Mouse (Mus musculus): ENCODE measurements at regions not wholly inside any gene's neighbourhood (a gene's known extent, or its start where the extent isn't known, plus 50 kb on each side); places are given as distances from the start of the nearest gene placed in this dataset.

DNA sequence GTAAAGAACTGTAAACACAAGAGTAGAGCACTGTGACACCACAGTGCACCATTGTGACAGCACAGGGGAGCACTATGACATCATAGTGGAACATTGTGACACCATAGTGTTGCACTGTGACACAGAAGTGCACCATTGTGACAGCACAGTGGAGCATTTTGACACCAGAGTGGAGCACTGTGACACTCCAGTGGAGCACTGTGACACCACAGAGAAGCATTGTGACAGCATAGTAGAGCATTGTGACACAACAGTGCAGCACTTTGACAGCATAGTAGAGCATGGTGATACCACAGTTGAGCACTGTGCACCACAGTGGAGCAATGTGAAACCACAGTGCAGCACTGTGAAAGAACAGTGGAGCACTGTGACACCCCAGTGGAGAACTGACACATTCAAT, 2750.4 kb upstream of the Gm8797 start:
- Histone ChIP-seq H3K27ac (ENCODE audit: low read length) (no peak overlapping the region), H3K9me3 (ENCODE audit: control insufficient read depth, low read depth, low read length) (peaks cover 26% of the 10 kb centered on the region), H3K36me3 (ENCODE audit: control insufficient read depth, insufficient read depth, low read length) (no peaks in the 10 kb centered on the region), H3K4me1 (ENCODE audit: control insufficient read depth, insufficient read depth, low read length) (no peaks in the 10 kb centered on the region), H3K4me2 (replicated peaks; ENCODE audit: low read depth, low read length) (no peak overlapping the region), H3K4me3 (ENCODE audit: low read depth, low read length) (no peak overlapping the region), H3K9ac (replicated peaks; ENCODE audit: low read depth, low read length) (no peak overlapping the region), H3K27me3 (ENCODE audit: control insufficient read depth, insufficient read depth, low read length) (no peaks in the 10 kb centered on the region)
- no peak for ATAC-seq (ENCODE audit: insufficient number of reproducible peaks, insufficient read depth, low FRiP score, low read depth)

DNA sequence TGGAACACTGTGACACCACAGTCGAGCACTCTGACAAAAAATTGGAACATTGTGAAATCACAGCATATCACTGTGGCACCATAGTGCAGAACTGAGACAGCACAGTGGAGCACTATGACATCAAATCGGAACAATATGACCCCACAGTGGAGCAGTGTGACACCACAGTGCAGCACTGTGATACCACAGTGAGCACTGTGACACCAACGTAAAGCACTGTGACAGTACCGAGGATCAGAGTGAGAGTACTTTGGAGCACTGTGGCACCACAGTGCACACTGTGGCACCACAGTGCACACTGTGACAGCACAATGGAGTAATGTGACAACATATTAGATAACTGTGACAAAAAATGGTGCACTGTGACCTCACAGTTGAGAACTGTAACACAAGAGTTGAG, 2749.4 kb upstream of the Gm8797 start:
- ATAC-seq (ENCODE audit: insufficient number of reproducible peaks, insufficient read depth, low FRiP score, low read depth): no peak; the same call in 1 of the 2 replicates
- H3K4me2 ChIP-seq (replicated peaks; ENCODE audit: low read depth, low read length): no peak overlapping the region

DNA sequence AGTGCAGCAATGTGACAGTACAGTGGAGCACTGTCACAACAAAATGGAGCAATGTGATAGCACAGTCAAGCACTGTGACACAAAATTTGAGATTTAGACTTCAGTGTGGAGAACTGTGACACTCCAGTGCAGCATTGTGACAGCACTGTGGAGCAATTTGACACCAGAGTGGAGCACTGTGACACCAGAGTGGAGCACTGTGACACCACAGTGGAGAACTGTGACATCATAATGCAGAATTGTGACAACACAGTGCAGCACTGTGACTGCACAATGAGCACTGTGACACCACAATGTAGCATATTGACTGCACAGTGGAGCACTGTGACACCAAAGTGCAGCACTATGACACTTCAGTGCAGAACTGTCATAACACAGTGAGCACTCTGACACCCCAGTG, 2749.0 kb upstream of the Gm8797 start:
- H3K9ac ChIP-seq (replicated peaks; ENCODE audit: low read depth, low read length): no peak overlapping the region
- no peak overlapping the region for H3K4me3 ChIP-seq (ENCODE audit: low read depth, low read length)
- no peaks in the 10 kb centered on the region for H3K36me3 ChIP-seq (ENCODE audit: control insufficient read depth, insufficient read depth, low read length)
- H3K27me3 ChIP-seq (ENCODE audit: control insufficient read depth, insufficient read depth, low read length): no peaks in the 10 kb centered on the region
- no peak overlapping the region for H3K4me2 ChIP-seq (replicated peaks; ENCODE audit: low read depth, low read length)
- peaks cover 40% of the 10 kb centered on the region for H3K9me3 ChIP-seq (ENCODE audit: control insufficient read depth, low read depth, low read length)
- H3K27ac ChIP-seq (ENCODE audit: low read length): no peak overlapping the region
- peak; percentile 60; the same call in 1 of the 2 replicates for ATAC-seq (ENCODE audit: insufficient number of reproducible peaks, insufficient read depth, low FRiP score, low read depth)
- H3K4me1 ChIP-seq (ENCODE audit: control insufficient read depth, insufficient read depth, low read length): no peaks in the 10 kb centered on the region

More for the DNA sequence above, 2749.4 kb upstream of the Gm8797 start:
- H3K9me3 ChIP-seq (ENCODE audit: control insufficient read depth, low read depth, low read length): peaks cover 35% of the 10 kb centered on the region
- H3K4me1 ChIP-seq (ENCODE audit: control insufficient read depth, insufficient read depth, low read length): no peaks in the 10 kb centered on the region
- no peaks in the 10 kb centered on the region for H3K27me3 ChIP-seq (ENCODE audit: control insufficient read depth, insufficient read depth, low read length)
- no peaks in the 10 kb centered on the region for H3K36me3 ChIP-seq (ENCODE audit: control insufficient read depth, insufficient read depth, low read length)
- WGBS: 75% methylated on average over 4 of the region's 4 CpGs
- no peak overlapping the region for H3K4me3 ChIP-seq (ENCODE audit: low read depth, low read length)
- no peak overlapping the region for H3K9ac ChIP-seq (replicated peaks; ENCODE audit: low read depth, low read length)
- no peak overlapping the region for H3K27ac ChIP-seq (ENCODE audit: low read length)

DNA sequence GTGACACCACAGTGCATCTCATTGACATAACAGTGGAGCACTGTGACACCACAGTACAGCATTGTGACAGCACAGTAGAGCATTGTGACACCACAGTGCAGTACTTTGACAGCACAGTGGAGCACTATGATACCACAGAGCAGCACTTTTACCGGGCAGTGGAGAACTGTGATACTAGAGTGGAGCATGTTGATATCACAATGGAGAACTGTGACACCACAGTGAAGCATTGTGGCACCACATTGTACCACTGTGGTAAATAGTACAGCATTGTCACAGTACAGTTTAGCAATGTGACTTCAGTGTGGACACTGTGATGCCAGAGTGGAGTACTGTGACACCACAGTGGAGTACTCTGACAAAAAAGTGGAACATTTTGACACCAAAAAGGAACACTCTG, 2747.2 kb upstream of the Gm8797 start:
- H3K4me2 ChIP-seq (replicated peaks; ENCODE audit: low read depth, low read length): no peak overlapping the region
- no peaks in the 10 kb centered on the region for H3K27me3 ChIP-seq (ENCODE audit: control insufficient read depth, insufficient read depth, low read length)
- no peaks in the 10 kb centered on the region for H3K4me1 ChIP-seq (ENCODE audit: control insufficient read depth, insufficient read depth, low read length)
- H3K9me3 ChIP-seq (ENCODE audit: control insufficient read depth, low read depth, low read length): peaks cover 57% of the 10 kb centered on the region
- no peak for ATAC-seq (ENCODE audit: insufficient number of reproducible peaks, insufficient read depth, low FRiP score, low read depth)
- no peak overlapping the region for H3K9ac ChIP-seq (replicated peaks; ENCODE audit: low read depth, low read length)
- no peak overlapping the region for H3K4me3 ChIP-seq (ENCODE audit: low read depth, low read length)
- H3K27ac ChIP-seq (ENCODE audit: low read length): no peak overlapping the region
- H3K36me3 ChIP-seq (ENCODE audit: control insufficient read depth, insufficient read depth, low read length): no peaks in the 10 kb centered on the region
- WGBS: 84% methylated on average over 1 of the region's 1 CpGs

DNA sequence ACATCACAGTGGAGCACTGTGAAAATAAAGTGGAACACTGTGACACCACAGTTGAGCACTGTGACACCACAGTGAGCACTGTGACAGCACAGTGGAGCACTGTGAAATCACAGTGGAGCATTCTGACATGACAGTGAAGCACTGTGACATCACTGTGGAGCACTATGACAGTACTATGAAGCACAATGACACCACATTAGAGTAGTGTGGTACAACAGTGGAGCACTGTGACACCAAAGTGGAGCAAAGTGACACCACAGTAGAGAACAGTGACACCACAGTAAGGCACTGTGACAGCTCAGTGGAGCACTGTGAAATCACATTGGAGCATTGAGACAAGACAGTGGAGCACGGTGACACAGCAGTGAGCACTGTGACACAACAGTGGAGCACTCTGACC, 2739.5 kb upstream of the Gm8797 start:
- Histone ChIP-seq H3K27ac (ENCODE audit: low read length) (no peak overlapping the region), H3K9me3 (ENCODE audit: control insufficient read depth, low read depth, low read length) (peaks cover 81% of the 10 kb centered on the region), H3K36me3 (ENCODE audit: control insufficient read depth, insufficient read depth, low read length) (no peaks in the 10 kb centered on the region), H3K9ac (replicated peaks; ENCODE audit: low read depth, low read length) (no peak overlapping the region), H3K4me1 (ENCODE audit: control insufficient read depth, insufficient read depth, low read length) (no peaks in the 10 kb centered on the region), H3K4me3 (ENCODE audit: low read depth, low read length) (no peak overlapping the region), H3K27me3 (ENCODE audit: control insufficient read depth, insufficient read depth, low read length) (no peaks in the 10 kb centered on the region), H3K4me2 (replicated peaks; ENCODE audit: low read depth, low read length) (no peak overlapping the region)
- 60% methylated on average over 1 of the region's 1 CpGs for WGBS
- no peak for ATAC-seq (ENCODE audit: insufficient number of reproducible peaks, insufficient read depth, low FRiP score, low read depth)

DNA sequence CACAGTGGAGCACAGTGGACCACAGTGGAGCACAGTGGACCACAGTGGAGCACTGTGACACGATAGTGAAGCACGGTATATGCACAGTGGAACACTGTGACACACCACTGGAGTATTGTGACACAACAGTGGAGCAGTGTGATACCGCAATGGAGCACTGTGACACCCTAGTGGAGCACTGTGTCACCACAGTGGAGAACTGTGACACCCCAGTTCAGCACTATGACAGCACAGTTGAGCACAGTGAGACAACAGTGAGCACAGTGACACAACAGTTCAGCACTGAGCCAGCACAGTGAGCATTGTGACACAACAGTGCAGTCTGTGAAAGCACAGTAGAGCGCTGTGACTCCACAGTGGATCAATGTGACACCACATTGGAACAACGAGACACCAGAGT, 2737.7 kb upstream of the Gm8797 start:
- no peak overlapping the region for H3K27ac ChIP-seq (ENCODE audit: low read length)
- peaks cover 71% of the 10 kb centered on the region for H3K9me3 ChIP-seq (ENCODE audit: control insufficient read depth, low read depth, low read length)
- ATAC-seq (ENCODE audit: insufficient number of reproducible peaks, insufficient read depth, low FRiP score, low read depth): no peak
- no peak overlapping the region for H3K4me3 ChIP-seq (ENCODE audit: low read depth, low read length)
- H3K4me1 ChIP-seq (ENCODE audit: control insufficient read depth, insufficient read depth, low read length): no peaks in the 10 kb centered on the region
- H3K36me3 ChIP-seq (ENCODE audit: control insufficient read depth, insufficient read depth, low read length): no peaks in the 10 kb centered on the region
- no peak overlapping the region for H3K9ac ChIP-seq (replicated peaks; ENCODE audit: low read depth, low read length)
- WGBS: 82% methylated on average over 5 of the region's 5 CpGs
- H3K27me3 ChIP-seq (ENCODE audit: control insufficient read depth, insufficient read depth, low read length): no peaks in the 10 kb centered on the region
- no peak overlapping the region for H3K4me2 ChIP-seq (replicated peaks; ENCODE audit: low read depth, low read length)

DNA sequence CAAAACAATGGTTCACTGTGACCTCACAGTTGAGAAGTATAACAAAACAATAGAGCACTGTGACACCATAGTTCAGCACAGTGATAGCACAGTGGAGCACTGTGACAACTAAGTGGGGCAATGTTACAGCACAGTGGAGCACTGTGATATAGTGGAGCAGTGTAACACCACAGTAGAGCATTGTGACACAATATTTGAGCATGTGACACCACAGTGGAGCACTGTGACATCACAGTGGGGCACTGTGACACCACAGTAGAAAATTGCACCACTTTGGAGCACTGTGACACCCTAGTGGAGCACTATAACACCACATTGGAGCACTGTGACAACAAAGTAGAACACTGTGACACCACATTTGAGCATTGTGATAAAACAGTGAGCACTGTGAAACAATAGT, 2735.6 kb upstream of the Gm8797 start:
- Histone ChIP-seq H3K4me1 (ENCODE audit: control insufficient read depth, insufficient read depth, low read length) (no peaks in the 10 kb centered on the region), H3K27ac (ENCODE audit: low read length) (no peak overlapping the region), H3K4me2 (replicated peaks; ENCODE audit: low read depth, low read length) (no peak overlapping the region), H3K27me3 (ENCODE audit: control insufficient read depth, insufficient read depth, low read length) (no peaks in the 10 kb centered on the region), H3K9me3 (ENCODE audit: control insufficient read depth, low read depth, low read length) (peaks cover 59% of the 10 kb centered on the region), H3K9ac (replicated peaks; ENCODE audit: low read depth, low read length) (no peak overlapping the region), H3K4me3 (ENCODE audit: low read depth, low read length) (no peak overlapping the region), H3K36me3 (ENCODE audit: control insufficient read depth, insufficient read depth, low read length) (no peaks in the 10 kb centered on the region)
- ATAC-seq (ENCODE audit: insufficient number of reproducible peaks, insufficient read depth, low FRiP score, low read depth): no peak

DNA sequence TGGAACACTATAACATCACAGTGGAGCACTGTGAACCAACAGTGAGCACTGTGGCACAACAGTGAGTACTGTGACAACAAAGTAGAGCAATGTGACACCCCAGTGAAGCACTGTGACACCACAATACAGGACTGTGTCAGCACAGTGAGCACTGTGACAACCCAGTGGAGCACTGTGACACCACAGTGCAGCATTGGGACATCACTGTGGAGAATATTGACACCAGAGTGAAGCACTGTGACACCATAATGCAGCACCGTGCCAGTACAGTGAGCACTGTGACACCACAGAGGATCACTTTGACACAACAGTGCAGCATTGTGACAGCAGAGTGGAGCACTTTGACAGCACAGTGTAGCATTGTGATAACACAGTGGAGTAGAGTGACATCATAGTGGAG, 2734.0 kb upstream of the Gm8797 start:
- 82% methylated on average over 1 of the region's 1 CpGs for WGBS
- Histone ChIP-seq H3K9ac (replicated peaks; ENCODE audit: low read depth, low read length) (no peak overlapping the region), H3K4me2 (replicated peaks; ENCODE audit: low read depth, low read length) (no peak overlapping the region), H3K4me1 (ENCODE audit: control insufficient read depth, insufficient read depth, low read length) (no peaks in the 10 kb centered on the region), H3K4me3 (ENCODE audit: low read depth, low read length) (no peak overlapping the region), H3K27me3 (ENCODE audit: control insufficient read depth, insufficient read depth, low read length) (no peaks in the 10 kb centered on the region), H3K36me3 (ENCODE audit: control insufficient read depth, insufficient read depth, low read length) (no peaks in the 10 kb centered on the region), H3K9me3 (ENCODE audit: control insufficient read depth, low read depth, low read length) (peaks cover 52% of the 10 kb centered on the region), H3K27ac (ENCODE audit: low read length) (no peak overlapping the region)
- ATAC-seq (ENCODE audit: insufficient number of reproducible peaks, insufficient read depth, low FRiP score, low read depth): no peak

DNA sequence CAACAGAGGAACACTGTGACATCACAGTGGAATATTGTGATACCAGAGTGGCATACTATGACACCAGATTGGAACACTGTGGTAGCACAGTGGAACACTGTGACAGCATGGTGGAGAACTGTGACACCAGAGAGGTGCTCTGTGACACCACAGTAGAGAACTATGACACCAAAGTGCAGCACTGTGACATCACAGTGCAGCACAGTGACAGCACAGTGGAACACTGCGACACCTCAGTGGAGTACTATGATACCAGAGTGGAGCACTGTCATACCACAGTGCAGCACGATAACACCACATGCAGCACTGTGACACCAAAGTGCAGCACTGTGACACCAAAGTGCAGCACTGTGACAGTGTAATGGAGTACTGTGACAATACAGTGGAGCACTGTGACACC, 2717.8 kb upstream of the Gm8797 start:
- Histone ChIP-seq H3K9me3 (ENCODE audit: control insufficient read depth, low read depth, low read length) (peaks cover 33% of the 10 kb centered on the region), H3K4me3 (ENCODE audit: low read depth, low read length) (no peak overlapping the region), H3K9ac (replicated peaks; ENCODE audit: low read depth, low read length) (no peak overlapping the region), H3K27me3 (ENCODE audit: control insufficient read depth, insufficient read depth, low read length) (no peaks in the 10 kb centered on the region), H3K4me1 (ENCODE audit: control insufficient read depth, insufficient read depth, low read length) (no peaks in the 10 kb centered on the region), H3K4me2 (replicated peaks; ENCODE audit: low read depth, low read length) (no peak overlapping the region), H3K36me3 (ENCODE audit: control insufficient read depth, insufficient read depth, low read length) (no peaks in the 10 kb centered on the region), H3K27ac (ENCODE audit: low read length) (no peak overlapping the region)
- 87% methylated on average over 2 of the region's 2 CpGs for WGBS
- no peak for ATAC-seq (ENCODE audit: insufficient number of reproducible peaks, insufficient read depth, low FRiP score, low read depth)
